Mouse (Mus musculus) ES-Bruce4 (cell line): Measurements from ENCODE around the gene Cyren.

Source experiments
- CTCF ChIP-seq: IDR thresholded peaks from one replicate; pipeline ENCODE4 v1.8.1; 2011; ENCODE audit warnings: low read depth, low read length
- EP300 ChIP-seq: IDR thresholded peaks from 2 replicates; pipeline ENCODE4 v1.6.1; 2011; ENCODE audit warnings: low read depth, low read length; ENCODE audit not compliant: insufficient read depth
- POLR2A ChIP-seq: IDR thresholded peaks from one replicate; pipeline ENCODE4 v1.8.1; 2011; ENCODE audit warnings: low read length; ENCODE audit not compliant: insufficient read depth

DNA sequence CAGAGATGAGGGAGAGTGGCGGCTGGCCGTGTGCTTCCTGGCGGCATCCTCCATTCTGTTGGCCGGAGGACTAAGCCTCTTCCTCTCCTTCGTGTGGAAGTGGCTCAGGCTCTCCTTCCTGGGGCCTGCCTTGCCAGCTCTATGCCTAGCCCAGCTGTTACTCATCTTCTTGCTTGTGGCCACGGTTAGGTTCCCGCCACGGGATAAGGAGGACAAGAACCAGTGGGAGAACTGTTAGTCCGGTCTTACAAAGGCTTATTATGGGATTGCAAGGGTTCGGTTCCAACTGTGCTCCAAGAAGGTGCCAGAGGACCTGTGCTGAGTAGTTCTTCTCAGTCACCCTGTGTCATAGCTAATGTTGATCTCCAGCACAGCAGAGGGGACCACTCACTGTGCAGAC, 5.0 kb downstream of the Cyren start:
- TF ChIP-seq CTCF = no peak
- no peak for TF ChIP-seq POLR2A
- no peak for TF ChIP-seq EP300
